Mouse (Mus musculus) limb, embryonic 15.5 days (tissue): ENCODE results near the gene Emc1. TPM values are rescaled to one million over a fixed set of nuclear protein-coding genes. Genes with fewer than 3 reads are reported as not detected.

ENCODE experiments used
- ATAC-seq: fragments of 200-750 bp; cut with Nextera tagmentation; 2 replicates; pipeline ENCODE4 v1.8.0; 2017; ENCODE audit warnings: low read depth, moderate TSS enrichment; ENCODE audit not compliant: insufficient number of reproducible peaks, low FRiP score, low TSS enrichment
- H3K27ac ChIP-seq: fragments of 300-500 bp; sonication (generic); 2 replicates; pipeline ENCODE4 v1.5.1; 2015; ENCODE audit warnings: moderate library complexity, mild to moderate bottlenecking, inconsistent platforms
- H3K27me3 ChIP-seq: fragments of 300-500 bp; sonication (generic); 2 replicates; pipeline ENCODE4 v1.6.1; 2015; ENCODE audit warnings: inconsistent platforms
- H3K36me3 ChIP-seq: fragments of 300-500 bp; sonication (generic); 2 replicates; pipeline ENCODE4 v1.6.1; 2015; ENCODE audit warnings: inconsistent platforms
- H3K4me1 ChIP-seq: fragments of 300-500 bp; sonication (generic); 2 replicates; pipeline ENCODE4 v1.6.1; 2015; ENCODE audit warnings: inconsistent platforms
- H3K4me2 ChIP-seq: fragments of 300-500 bp; sonication (generic); 2 replicates; pipeline ENCODE4 v1.6.1; 2015; ENCODE audit warnings: mild to moderate bottlenecking, inconsistent platforms
- H3K4me3 ChIP-seq: fragments of 300-500 bp; sonication (generic); 2 replicates; pipeline ENCODE4 v1.5.1; 2015; ENCODE audit warnings: mild to moderate bottlenecking, inconsistent platforms
- H3K9ac ChIP-seq: fragments of 300-500 bp; sonication (generic); 2 replicates; pipeline ENCODE4 v1.6.1; 2015; ENCODE audit warnings: inconsistent platforms
- H3K9me3 ChIP-seq: fragments of 300-500 bp; sonication (generic); 2 replicates; pipeline ENCODE4 v1.6.1; 2016; ENCODE audit warnings: inconsistent platforms
- WGBS: fragments of 180-500 bp; shearing (Covaris S2); methylation state at CpG from one replicate; pipeline ENCODE4 v1.1.7; 2015; 5-methylcytosine and 5-hydroxymethylcytosine counted together
- polyA plus RNA-seq: library from polyadenylated mRNA; unstranded; fragments of >200 nt; fragmentation: Nextera tagmentation; extraction: Ambion mirVana; gene quantifications from 2 replicates; pipeline ENCODE4 v1.2.1, GENCODE M21; 2015

Gene Emc1
- polyA plus RNA-seq, result 24.5 and 24.9 TPM in 2 replicates

DNA sequence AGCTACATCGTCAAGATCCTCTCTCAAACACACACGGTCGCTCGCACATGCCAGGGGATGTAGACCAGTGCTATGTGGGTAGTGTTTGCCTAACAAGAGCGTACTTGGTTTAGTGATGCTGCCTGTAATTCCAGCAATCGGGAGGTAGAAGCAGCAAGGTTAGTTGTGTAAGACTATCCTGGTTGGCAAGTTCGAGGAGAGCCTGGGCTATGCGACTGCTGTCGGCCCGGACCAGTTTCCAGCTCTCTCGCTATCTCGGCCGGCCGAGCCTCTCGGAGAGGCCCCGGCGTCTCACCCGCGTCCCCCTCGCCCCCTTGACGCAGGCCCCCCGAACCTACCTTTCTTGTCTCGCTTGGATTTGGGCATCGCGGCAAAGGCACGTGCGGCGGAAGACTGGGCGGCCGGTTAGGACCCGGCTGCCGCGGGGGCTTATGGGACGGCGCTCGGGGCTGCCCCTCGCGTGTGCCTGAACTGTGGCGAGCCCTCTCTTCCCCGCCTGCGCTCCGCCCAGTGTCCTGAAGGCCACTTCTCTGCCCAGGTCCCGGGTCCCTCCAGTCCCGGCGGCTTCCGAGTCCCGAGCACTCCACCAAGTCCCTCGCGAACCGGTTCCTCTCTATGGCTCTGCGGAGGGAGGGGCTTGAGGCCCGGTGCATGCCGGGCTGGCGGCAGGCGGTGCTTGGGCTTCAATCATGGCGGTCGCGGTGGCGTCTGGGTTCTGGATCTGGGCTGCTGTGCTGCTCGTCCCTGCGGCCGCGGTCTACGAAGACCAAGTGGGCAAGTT is at the start of gene Emc1, which contains the start of the genes Mrto4 and Ubr4:
Gene Emc1, plus strand, starts transcription at position 657 of the 781 bp plus-strand sequence.
Gene Mrto4, minus strand, starts transcription at position 646 of the 781 bp plus-strand sequence.
Gene Ubr4, plus strand, starts transcription at position 679 of the 781 bp plus-strand sequence.
- WGBS, result under 1% methylated on average over 64 of the region's 64 CpGs

DNA sequence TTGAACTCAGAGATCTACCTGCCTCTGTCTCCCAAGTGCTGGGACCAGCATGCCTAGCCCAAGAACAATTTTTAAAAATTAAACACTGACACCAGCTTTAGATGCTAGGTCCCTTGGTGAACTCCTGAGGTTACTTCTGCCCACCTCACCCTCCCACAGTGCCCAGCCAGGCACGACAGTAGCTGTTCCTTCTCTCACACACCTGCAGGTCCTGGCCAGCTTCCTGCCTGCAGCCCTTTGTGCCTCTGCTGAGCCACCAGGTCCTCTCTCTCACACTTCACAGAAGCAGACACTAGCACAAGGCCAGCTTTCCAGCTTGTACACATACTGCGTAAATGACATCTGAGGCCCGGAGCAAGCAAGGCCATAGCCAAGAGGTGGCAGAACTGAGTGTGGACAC is 46.9 kb upstream of the Emc1 start:
- Histone ChIP-seq H3K4me3 (no peak overlapping the region), H3K27me3 (no peaks in the 10 kb centered on the region), H3K36me3 (peaks cover 37% of the 10 kb centered on the region), H3K9ac (no peak overlapping the region), H3K4me2 (no peak overlapping the region), H3K9me3 (no peaks in the 10 kb centered on the region), H3K4me1 (peaks cover 14% of the 10 kb centered on the region), H3K27ac (no peak overlapping the region)
- no peak for ATAC-seq
- WGBS, result 88% methylated on average over 3 of the region's 3 CpGs

More for the DNA sequence above, at the start of gene Emc1, which contains the start of the genes Mrto4 and Ubr4:
- H3K9ac ChIP-seq, result peak within 1 kb of the TSS; percentile 89
- H3K4me3 ChIP-seq, result peak within 1 kb of the TSS; percentile 78
- H3K9me3 ChIP-seq, result no peaks in the 10 kb centered on the region
- H3K4me1 ChIP-seq, result peaks cover 20% of the 10 kb centered on the region
- peaks cover 53% of the 10 kb centered on the region for H3K36me3 ChIP-seq
- H3K27me3 ChIP-seq, result no peaks in the 10 kb centered on the region
- H3K27ac ChIP-seq, result peak within 1 kb of the TSS; percentile 96
- peak; percentile 87 for ATAC-seq
- H3K4me2 ChIP-seq, result peak within 1 kb of the TSS; percentile 87

DNA sequence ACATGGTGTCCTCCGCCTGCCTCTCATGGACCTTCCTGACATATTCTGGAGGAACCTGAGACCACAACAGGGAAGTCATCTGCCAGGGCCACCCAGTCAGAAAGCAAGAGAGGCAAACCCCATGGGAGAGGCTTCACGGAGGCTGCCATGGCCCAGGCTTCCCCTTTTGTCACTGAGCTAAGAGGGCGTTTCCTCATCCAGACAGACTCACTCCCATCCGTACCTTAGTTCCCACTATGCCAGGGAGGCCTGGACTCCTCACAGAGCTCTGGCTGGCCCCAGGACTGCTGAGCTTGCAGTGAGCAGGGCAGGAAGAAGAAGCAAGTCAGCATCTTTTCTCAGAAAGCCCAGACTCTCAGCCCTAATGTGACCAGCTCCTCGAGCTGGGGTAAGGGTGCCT is 44.5 kb upstream of the Emc1 start:
- Histone ChIP-seq H3K9me3 (no peaks in the 10 kb centered on the region), H3K4me1 (peaks cover 30% of the 10 kb centered on the region), H3K4me3 (no peak overlapping the region), H3K27ac (no peak overlapping the region), H3K36me3 (peaks cover 20% of the 10 kb centered on the region), H3K27me3 (no peaks in the 10 kb centered on the region), H3K9ac (no peak overlapping the region), H3K4me2 (no peak overlapping the region)
- no peak for ATAC-seq
- 86% methylated on average over 5 of the region's 5 CpGs for WGBS

DNA sequence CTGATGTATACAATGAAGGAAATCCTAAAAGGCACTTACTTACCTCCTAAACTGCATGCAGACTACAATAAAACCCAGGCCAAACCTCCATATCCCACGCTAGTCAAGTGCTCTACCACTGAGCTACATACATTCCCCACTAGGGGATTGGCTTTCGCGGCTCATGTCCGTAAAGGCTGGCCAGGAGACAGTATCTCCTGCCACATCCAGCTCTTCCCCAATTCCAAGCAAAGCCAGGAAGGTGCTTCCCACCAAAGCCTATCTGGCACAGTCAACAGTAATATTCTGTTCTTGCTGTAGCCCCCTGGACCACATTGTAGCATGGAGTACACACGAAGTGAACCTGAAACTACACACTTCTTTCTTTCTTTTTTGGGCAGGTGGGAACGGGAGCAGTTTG is 42.7 kb upstream of the Emc1 start:
- H3K4me3 ChIP-seq, result peak overlapping the region; percentile 67
- H3K9me3 ChIP-seq, result no peaks in the 10 kb centered on the region
- H3K27ac ChIP-seq, result 0 out of 2 replicates have a peak overlapping the region, but pooled peaks have one; percentile 77
- peak overlapping the region; percentile 88 for H3K9ac ChIP-seq
- H3K4me1 ChIP-seq, result peaks cover 30% of the 10 kb centered on the region
- no peak for ATAC-seq
- 18% methylated on average over 6 of the region's 6 CpGs for WGBS
- H3K36me3 ChIP-seq, result peaks cover 24% of the 10 kb centered on the region
- no peaks in the 10 kb centered on the region for H3K27me3 ChIP-seq
- H3K4me2 ChIP-seq, result peak overlapping the region; percentile 94

DNA sequence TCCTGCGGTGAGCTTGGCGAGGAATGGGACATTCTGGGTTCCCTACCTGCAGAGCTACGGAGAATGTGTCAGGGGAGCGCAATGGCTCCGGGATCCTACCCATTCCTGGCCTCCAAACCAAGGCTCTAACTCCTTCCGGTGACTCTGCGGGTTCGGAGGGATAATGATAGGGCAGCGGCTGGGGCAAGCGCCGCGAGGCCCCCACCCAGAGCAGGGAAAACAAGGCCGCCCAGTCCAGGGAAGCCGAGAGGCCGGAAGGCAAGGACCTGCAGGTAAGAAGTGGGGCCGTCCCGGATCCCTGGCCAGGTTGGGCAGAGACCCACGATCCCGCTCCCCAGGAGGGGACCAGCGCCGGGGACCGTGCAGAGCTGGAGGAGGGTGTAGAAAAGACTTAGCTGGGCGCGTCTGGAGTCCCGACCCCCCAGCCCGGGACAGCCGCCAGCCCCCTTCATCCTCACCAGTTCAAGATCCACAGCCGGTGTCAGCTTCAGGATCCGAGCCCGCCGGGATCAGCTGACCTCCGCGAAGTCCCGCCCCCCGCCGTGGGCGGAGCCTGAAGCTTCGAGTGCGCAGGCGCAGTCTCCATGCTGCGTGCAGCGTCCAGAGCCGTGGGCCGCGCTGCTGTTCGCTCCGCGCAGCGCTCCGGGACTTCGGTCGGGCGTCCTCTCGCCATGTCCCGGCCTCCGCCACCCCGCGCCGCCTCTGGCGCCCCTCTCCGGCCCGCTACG is 42.1 kb upstream of the Emc1 start, which contains the start of the genes Pqlc2 and Akr7a5:
Gene Pqlc2, minus strand, starts transcription at position 538 of the 728 bp plus-strand sequence.
Gene Akr7a5, plus strand, starts transcription at position 574 of the 728 bp plus-strand sequence.
- H3K9ac ChIP-seq, result peak within 1 kb of the TSS; percentile 88
- ATAC-seq, result peak; percentile 87

DNA sequence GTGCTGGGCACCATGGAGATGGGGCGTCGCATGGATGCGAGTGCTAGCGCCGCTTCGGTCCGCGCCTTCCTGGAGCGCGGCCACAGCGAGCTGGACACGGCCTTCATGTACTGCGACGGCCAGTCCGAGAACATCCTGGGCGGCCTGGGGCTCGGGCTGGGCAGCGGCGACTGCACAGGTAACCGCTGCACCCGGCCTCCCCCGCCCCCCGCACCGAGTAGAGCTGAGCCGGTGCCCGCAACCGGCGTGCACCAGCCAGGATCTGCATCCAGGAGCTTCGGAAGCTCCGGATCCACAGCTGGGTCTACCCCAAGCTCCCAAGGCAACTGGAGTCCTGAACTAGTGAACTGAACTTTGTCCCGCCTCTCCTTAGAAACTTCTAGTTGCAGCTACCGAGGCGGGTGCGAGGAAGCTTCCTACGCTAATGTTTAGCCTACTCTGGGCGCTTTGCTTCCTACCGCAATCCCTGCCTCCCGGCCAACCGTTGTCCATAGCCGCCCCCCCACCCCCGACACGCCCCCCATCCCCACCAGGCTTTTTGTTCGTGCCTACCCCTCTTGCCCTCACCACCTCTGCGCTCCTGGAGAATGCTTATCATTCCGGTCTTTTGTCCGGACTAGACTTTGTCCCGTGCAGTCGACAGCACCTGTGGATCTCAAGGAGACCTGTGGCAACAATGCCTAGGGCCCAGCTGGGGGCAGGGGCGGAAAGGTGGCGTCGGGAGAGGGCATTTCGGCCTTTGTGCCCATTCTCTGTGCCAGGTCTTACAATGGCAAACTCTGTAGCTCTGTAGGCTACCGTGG is 41.3 kb upstream of the Emc1 start:
- H3K27ac ChIP-seq, result peak overlapping the region; percentile 77
- peak overlapping the region; percentile 94 for H3K4me2 ChIP-seq
- peak overlapping the region; percentile 67 for H3K4me3 ChIP-seq
- WGBS, result under 1% methylated on average over 53 of the region's 53 CpGs
- H3K9ac ChIP-seq, result peak overlapping the region; percentile 79
- peaks cover 30% of the 10 kb centered on the region for H3K4me1 ChIP-seq
- H3K9me3 ChIP-seq, result no peaks in the 10 kb centered on the region
- ATAC-seq, result peak; percentile 42
- no peaks in the 10 kb centered on the region for H3K27me3 ChIP-seq
- H3K36me3 ChIP-seq, result peaks cover 26% of the 10 kb centered on the region

More for the DNA sequence above, 42.1 kb upstream of the Emc1 start, which contains the start of the genes Pqlc2 and Akr7a5:
- Histone ChIP-seq H3K27me3 (no peaks in the 10 kb centered on the region), H3K36me3 (peaks cover 24% of the 10 kb centered on the region), H3K4me3 (peak within 1 kb of the TSS; percentile 67), H3K4me2 (peak within 1 kb of the TSS; percentile 94), H3K27ac (peak within 1 kb of the TSS; percentile 77), H3K9me3 (no peaks in the 10 kb centered on the region), H3K4me1 (peaks cover 30% of the 10 kb centered on the region)
- under 1% methylated on average over 62 of the region's 63 CpGs for WGBS

DNA sequence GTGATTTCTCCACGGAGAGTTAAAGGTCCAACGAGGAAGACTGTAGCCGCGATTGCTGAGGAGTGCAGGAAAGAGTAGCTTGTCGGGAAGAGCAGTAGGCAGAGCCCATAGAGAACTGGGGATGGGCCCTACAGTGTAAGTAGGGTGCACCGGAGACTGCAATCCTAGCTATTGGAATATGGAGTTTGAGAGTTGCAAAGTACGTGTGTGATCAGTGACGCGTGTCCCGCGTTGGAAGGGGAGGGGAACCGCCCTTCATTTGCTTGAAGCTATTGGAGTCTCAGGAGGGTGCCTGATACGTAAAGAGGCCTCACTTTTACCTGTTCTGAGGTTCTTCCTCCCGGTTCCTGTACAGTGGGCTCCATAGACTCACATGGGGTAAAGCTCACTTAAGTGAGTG is 40.7 kb upstream of the Emc1 start:
- H3K4me3 ChIP-seq, result peak overlapping the region; percentile 67
- H3K36me3 ChIP-seq, result peaks cover 26% of the 10 kb centered on the region
- ATAC-seq, result no peak
- H3K9me3 ChIP-seq, result no peaks in the 10 kb centered on the region
- WGBS, result 12% methylated on average over 14 of the region's 14 CpGs
- peaks cover 30% of the 10 kb centered on the region for H3K4me1 ChIP-seq
- peak overlapping the region; percentile 79 for H3K9ac ChIP-seq
- H3K27me3 ChIP-seq, result no peaks in the 10 kb centered on the region
- peak overlapping the region; percentile 94 for H3K4me2 ChIP-seq
- H3K27ac ChIP-seq, result no peak overlapping the region

DNA sequence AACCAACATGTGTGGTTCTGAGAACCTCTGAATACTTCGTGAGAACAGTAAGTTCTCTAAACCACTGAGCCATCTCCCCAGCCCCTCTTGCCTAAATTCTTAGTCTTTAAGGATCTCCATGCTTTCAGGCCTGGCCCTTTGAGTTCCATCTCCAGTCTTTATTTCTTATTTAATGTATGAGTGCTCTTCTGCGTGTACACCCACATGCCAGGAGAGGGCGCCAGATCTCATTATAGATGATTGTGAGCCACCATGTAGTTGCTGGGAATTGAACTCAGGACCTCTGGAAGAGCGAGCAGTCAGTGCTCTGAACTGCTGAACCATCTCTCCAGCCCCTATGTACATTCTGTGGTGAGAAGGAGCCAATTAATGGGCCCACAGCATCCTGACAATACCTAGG is 39.8 kb upstream of the Emc1 start:
- WGBS, result 65% methylated on average over 4 of the region's 4 CpGs
- Histone ChIP-seq H3K4me1 (peaks cover 30% of the 10 kb centered on the region), H3K4me2 (no peak overlapping the region), H3K27ac (no peak overlapping the region), H3K4me3 (no peak overlapping the region), H3K9ac (no peak overlapping the region), H3K27me3 (no peaks in the 10 kb centered on the region), H3K9me3 (no peaks in the 10 kb centered on the region), H3K36me3 (peaks cover 33% of the 10 kb centered on the region)
- no peak for ATAC-seq

DNA sequence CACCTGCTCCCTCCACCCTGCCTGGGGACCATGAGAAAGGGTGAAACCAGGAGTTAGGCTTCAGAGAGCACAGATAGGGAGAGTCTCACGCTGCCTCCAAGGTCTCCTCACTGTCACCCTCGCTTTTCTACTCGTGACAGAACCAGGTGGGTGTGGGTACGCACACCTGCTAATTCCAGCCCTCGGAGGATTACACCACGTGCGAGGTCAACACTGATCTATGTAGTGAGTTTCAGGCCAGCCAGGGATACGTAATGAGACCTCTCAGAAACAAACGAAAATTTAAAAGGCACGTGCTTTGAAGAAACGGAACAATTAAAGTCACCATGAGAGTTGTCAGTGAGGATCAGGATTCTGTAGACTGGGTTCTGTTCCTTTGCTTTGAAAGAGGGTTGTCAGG is 33.9 kb upstream of the Emc1 start:
- Histone ChIP-seq H3K9me3 (no peaks in the 10 kb centered on the region), H3K36me3 (peaks cover 49% of the 10 kb centered on the region), H3K4me1 (no peaks in the 10 kb centered on the region), H3K4me2 (no peak overlapping the region), H3K27me3 (no peaks in the 10 kb centered on the region), H3K4me3 (no peak overlapping the region), H3K27ac (no peak overlapping the region), H3K9ac (no peak overlapping the region)
- no peak for ATAC-seq
- 93% methylated on average over 11 of the region's 11 CpGs for WGBS

DNA sequence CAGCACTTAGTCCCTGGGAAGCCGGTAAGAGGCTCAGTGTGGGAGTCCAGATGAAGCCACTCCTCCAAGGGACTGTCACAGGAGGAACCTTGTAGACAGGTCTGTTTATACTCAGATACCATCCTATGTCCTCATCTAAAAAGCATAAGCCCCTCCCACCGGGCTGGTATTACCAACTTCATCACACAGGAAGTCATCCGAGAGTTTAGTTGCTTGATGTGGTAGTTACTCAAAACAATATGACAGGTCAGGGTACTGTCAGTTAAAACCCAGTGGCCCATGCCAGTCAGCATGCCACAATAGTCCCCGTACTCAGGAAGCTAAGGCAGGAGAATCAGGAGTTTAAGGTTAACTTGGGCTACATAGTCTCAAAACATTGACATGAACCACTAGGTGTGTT is 32.6 kb upstream of the Emc1 start:
- 92% methylated on average over 4 of the region's 4 CpGs for WGBS
- no peak overlapping the region for H3K4me3 ChIP-seq
- no peaks in the 10 kb centered on the region for H3K9me3 ChIP-seq
- no peak for ATAC-seq
- no peaks in the 10 kb centered on the region for H3K27me3 ChIP-seq
- no peak overlapping the region for H3K4me2 ChIP-seq
- H3K4me1 ChIP-seq, result no peaks in the 10 kb centered on the region
- peaks cover 41% of the 10 kb centered on the region for H3K36me3 ChIP-seq
- no peak overlapping the region for H3K27ac ChIP-seq
- no peak overlapping the region for H3K9ac ChIP-seq

DNA sequence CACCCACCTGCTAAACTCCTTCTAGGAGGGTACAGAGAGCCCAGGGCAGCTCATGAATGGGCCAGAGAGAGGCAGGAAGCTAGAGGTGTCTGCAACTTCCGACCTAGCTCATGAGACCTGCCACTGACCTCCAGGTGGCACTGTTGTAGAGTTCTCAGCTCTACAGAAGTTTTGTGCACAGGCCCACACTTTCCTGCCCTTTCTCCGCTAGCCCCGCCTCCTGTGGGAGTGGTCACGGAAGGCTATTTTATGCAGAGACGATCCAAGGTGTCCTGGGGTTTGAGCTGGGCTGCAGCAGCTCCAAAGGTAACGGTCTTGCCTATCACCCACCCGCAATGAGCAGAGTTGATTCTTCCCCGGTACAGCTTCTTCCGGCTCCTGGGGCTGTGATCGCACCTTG is 21.8 kb upstream of the Emc1 start:
- Histone ChIP-seq H3K4me3 (peak overlapping the region; percentile 29), H3K36me3 (no peaks in the 10 kb centered on the region), H3K9me3 (no peaks in the 10 kb centered on the region), H3K27me3 (no peaks in the 10 kb centered on the region), H3K27ac (no peak overlapping the region), H3K9ac (no peak overlapping the region), H3K4me1 (no peaks in the 10 kb centered on the region), H3K4me2 (peak overlapping the region; percentile 41)
- ATAC-seq, result 0 out of 2 replicates have a peak, but pooled peaks have one; percentile 61
- WGBS, result 11% methylated on average over 10 of the region's 10 CpGs
